Mouse (Mus musculus) A20 (cell line): ENCODE measurements around the gene Slc45a2.

Source experiments
- DNase-seq: peaks from one replicate; pipeline ENCODE4 v3.0.0-alpha.2; 2011; ENCODE audit warnings: low read depth, low spot score

Slc45a2 gene

DNA sequence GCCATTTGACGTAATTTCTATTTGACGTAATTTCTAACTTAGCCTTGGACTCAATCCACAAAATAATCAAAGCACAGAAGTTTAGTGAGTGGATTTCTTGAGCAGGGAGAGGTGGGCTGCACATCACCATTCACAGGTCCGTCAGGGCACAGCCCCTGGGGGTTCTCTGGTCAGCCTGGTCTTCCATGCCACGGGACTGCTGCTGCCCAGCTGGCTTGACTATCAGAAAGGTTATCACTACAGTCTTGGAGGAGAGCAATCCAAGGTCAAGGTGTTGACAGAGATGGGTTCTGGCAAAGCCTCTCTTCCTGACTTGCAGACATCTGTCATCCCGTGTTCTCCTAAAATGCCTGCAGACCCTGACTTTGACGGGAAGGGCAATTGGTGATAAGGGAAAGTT is 4.1 kb downstream of the Slc45a2 start:
- DNase-seq = no peak

DNA sequence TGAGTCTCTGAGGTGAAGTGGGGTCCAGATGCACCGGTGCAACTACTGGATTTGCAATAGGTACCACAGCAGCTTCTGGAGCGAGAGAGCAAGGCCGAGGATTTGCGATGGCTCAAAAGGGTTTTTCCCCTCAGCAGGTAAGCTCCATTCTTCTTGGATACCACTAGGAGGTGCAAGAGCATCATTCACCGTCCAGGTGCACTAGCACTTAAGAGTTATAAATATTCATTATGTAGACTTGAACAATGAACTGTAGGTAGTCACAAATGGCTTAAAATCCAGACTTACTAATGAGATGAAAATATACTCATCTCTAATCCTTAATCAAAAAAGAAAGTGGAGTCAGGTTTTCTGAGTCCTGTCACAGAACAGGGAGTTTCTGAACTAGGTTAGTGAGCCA is 8.2 kb downstream of the Slc45a2 start:
- peak; percentile 16 for DNase-seq

- no peak for DNase-seq
Observed at GRCm38 (mm10) chr15:11010976-11011548, 10.5 kb downstream of the Slc45a2 start.

- no peak for DNase-seq
Observed at GRCm38 (mm10) chr15:11014931-11015330, 14.4 kb downstream of the Slc45a2 start.

GRCm38 (mm10) chr15:11026801-11027561 is 26.5 kb downstream of the Slc45a2 start:
- no peak for DNase-seq

GRCm38 (mm10) chr15:11030188-11030587 is 29.7 kb downstream of the Slc45a2 start:
- DNase-seq = no peak

- no peak for DNase-seq
Observed at GRCm38 (mm10) chr15:11035947-11036474, 35.5 kb downstream of the Slc45a2 start.

DNA sequence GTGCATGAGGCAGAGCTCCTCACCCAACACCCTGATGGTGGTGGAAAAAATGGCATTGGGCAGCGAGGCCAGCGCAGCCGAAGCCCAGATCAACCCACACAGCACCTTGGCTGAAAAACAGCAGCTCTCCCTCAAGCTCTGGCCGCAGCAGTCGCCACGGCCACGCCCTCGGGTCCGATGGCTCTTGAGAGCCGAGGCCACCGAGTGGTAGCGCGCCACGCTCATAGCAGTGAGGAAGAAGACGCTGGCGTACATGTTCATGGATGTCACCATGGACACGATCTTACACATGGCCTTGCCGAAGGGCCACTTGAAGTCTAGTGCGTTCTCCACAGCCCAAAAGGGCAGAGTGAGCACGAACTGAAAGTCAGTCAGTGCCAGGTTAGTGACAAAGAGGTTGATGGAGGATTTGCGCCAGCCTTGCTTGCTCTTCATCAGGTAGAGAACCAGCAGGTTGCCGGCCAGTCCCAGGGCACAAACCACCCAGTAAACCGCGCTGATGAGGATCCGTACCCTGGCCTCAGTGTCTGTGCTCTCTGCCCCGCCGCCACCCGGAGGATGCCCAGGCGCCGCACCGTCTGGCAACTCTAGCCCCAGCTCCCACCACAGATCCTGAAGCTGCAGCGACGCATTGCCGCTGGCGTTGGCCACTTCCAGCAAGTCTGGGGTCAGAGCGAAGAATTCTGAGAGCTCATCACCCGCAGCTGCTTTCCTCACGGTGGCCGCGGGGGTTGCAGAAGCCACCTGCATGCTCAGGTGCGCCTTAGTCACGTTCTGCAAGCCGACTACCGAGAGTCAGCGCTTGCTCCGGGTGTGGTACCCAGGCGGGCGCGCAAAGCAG is 36.2 kb downstream of the Slc45a2 start:
- DNase-seq = no peak

DNA sequence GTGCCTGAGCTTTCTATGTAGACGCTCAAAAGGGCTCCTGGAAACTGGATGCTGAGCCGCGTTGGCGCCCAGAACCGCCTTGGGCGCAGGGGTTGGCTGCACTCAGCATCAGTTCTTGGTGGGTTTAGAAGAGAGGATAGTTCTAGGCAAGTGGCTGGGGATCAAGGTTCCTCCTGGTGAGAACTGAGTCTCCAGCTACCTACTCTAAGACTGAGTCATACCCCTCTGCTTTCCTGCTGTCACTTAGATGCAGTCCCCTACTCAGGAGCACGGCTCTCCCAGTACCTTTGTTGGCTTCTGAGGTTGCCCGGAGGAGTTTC is 36.8 kb downstream of the Slc45a2 start:
- no peak for DNase-seq

GRCm38 (mm10) chr15:11037711-11038110 is 37.2 kb downstream of the Slc45a2 start, which contains the start of gene Rxfp3:
Gene Rxfp3, minus strand, starts transcription at chr15:11037991.
- DNase-seq = no peak

- peak; percentile 49 for DNase-seq
Observed at GRCm38 (mm10) chr15:11038476-11038875, 38.0 kb downstream of the Slc45a2 start.

DNA sequence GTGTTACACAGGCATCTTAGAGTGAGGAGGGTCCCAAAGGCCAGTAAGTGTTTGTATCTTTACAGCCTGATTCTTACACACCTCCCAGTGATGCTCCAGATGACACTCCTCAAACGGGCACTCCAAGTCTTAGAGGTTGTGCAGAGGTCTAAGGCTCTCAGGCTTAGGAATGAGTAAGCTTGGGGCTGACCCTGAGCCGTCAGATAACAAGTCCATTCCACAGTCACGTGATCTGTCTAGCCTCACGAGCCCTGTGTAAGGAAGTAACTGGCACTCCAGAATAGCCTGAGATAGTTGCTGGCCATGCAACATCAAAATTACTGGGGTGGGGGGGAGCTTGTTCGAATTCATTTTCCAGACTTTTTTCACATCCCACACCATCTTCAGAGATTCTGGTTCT is 39.5 kb downstream of the Slc45a2 start:
- DNase-seq = no peak

DNA sequence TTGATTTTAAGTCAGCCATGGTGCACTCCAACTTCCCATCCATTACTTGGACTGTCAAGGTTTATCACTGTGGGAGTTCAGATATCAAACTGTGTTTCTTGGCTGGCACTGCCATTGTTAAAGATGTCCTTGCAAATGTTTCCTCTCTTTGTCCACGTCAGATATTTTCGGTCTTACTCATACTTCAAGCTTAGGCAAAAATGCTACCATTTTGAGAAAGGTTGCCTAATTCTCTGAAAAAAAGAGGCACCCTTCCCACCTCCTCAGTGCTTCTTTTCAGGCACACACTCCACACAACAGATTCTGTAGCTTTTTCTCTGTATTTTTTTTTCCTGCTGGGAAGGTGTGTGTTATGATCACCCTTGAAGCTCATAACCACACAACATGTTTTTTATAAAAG is 40.7 kb downstream of the Slc45a2 start:
- no peak for DNase-seq

DNA sequence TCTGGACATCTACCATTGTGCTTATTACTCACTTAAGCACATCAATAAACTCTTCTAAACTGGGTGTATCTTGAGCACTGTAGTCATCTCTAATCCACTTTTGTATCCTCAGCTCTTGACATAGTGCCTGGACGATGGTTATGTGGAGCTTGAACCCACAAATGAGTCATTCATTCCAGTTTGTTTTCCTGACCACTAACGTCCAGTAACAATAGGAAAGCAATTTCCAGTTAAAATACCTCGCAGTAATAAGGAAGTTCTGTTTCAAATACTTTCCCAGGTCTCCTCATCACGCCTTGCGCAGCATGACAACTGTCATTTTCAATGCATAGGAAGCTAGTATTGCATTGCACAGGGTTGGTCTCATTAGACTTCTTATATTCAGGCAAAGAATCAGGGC is 42.3 kb downstream of the Slc45a2 start:
- DNase-seq = no peak

DNA sequence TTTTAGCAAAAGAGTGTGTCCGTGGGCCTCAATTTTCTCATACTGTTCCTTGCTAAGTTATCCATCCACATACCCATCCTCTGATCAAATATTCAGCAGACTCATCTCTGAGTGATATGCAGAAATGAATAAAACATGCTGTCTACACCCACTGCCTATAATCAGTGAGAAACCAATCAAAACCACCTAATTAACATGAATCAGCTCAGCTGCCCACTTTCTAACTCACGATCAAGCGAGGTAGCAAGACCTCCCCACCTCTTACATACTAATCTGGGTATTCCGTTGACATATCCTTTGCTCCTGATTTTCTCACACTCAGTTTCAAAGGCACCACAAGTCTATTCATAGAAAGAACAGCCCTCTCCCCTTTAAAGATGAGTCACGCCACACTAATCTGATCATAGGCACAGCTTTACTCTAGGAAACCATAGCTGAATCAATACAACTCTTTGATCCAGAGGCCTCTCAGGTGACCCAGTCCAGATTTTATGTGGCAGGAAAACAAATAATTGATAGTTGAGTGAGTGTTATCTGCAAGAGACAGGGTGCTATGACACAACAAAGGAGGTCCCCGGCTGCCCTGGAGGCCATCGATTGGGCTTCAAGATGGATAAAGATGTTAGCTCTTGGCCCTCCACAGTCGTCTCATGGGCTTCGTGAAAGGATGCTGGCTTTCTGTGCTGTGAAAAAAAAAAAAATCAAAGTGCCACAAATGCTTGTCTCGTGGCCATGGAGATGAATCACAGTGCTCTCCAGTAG is 53.3 kb downstream of the Slc45a2 start:
- DNase-seq = no peak

GRCm38 (mm10) chr15:11054440-11055080 is 54.0 kb downstream of the Slc45a2 start:
- DNase-seq = no peak

DNA sequence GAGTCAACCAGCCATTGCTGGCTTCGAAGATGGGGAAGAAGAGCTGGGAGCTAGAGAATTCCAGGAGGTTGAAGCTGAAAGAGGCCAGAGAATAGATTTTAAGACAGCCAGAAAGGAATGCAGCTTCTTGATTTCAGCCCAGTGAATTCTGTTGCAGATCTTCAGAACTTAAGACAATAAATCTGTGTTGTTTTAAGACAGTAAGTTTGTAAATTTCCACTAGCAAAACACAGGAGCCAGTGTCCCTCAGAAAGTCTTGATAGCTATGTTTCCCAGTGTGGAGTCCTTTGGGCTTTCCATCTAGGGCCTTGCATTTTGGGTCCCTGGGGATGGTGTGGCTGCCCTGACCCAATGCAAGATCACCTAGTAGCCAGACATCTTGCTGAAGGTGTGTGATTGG is 62.4 kb downstream of the Slc45a2 start:
- no peak for DNase-seq

DNA sequence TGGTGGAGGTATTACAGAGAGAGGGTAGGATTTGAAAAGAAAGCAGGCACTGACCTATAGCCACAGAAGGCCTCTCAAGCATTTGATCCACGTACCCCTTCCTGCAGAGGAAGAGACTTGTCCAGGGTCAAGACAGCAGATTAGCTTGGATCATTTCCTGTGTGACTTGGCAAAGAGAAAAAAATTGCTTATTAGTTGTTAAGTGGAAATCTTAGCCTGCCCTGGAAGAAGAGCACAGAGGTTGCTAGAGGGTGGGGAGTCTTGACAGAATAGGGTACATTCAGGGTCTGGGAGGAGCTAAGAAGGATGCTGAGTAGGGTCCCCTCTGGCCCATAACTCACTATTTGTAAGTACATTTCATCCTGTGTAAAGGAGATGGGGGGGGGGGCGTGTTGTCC is 63.6 kb downstream of the Slc45a2 start:
- DNase-seq = no peak

- DNase-seq = no peak
Observed at GRCm38 (mm10) chr15:11064558-11065411, 64.3 kb downstream of the Slc45a2 start, which contains the start of gene Adamts12. Gene Adamts12, plus strand, starts transcription at chr15:11064790.

DNA sequence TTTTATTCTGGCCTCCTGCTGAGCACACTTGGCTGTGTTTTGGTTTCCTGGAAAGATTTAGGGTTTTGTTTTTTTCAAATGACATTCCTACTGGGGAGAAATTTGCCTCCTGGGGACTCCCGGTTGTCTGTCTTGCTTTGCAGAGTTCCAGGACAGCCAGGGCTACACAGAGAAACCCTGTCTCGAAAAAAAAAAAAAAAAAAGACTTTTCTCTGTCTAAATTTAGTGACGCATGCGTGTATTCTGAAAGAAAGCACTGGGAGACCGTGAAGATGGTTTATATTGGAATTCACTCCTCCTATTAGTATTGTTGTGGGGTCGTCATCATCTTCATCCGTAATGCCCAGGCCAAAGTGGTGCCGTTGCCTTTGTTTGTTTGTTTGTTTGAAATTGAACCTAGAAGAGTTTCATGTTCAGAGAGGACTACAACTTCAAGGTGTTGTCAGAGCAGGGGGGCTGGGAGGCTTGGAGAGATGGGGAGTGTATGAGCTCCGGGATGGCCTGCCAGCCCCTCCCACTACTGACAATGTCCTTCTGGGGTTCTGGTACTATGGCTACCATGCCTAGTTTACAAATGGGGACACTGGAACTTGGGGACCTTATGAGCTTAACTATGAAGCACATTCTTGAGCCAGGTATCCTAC is 65.1 kb downstream of the Slc45a2 start:
- no peak for DNase-seq
